Mouse (Mus musculus) thymus, adult 2 months (tissue): ENCODE measurements around the gene Mrpl38.

Experiments
- CTCF ChIP-seq: fragments of 200-500 bp; IDR thresholded peaks from 2 replicates; pipeline ENCODE4 v1.5.1; 2012; ENCODE audit warnings: mild to moderate bottlenecking, control low read depth, low read length, moderate library complexity, borderline replicate concordance; ENCODE audit not compliant: control insufficient read depth, poor library complexity, insufficient read depth; ENCODE audit errors: extremely low read depth
- POLR2A ChIP-seq: fragments of 200-500 bp; IDR thresholded peaks from 2 replicates; pipeline ENCODE4 v1.6.1; 2012; ENCODE audit warnings: mild to moderate bottlenecking, low read length, control low read depth, moderate library complexity; ENCODE audit not compliant: control insufficient read depth, poor library complexity, insufficient read depth; ENCODE audit errors: extremely low read depth

DNA sequence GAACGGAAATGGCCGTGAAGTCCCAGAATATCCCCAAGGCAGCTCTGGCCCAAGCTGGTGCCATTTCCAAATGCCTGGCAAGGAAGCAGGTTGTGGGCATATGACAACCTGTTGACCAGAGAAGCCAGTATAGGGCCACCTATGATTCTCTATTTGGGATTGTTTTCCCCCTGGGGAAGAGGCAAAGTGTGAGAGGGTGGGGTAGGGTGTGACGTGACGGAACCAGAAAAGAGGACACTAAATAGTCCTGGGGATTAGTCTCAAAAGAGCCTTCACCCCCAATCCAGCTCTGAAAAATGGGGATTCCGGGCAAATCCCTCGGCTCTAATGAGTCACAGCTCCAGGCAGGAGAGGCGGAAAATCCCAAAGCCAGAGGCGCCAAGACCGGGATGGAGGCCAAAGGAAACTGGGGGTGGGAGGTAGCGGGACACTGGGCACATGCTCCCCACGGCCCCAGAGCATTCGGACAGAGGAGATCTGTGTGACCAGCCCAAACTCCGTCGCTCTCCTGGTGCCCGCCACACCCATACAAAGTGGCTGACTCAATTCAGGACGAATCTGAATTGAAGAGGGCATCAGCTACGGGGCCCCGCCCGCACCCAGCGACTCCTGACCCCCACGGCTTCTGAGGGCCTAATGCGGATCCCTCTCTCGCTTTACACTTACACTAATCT lies 30.1 kb downstream of the Mrpl38 start:
- TF ChIP-seq CTCF (no peak), POLR2A (no peak)
